In the genomic region with DNA sequence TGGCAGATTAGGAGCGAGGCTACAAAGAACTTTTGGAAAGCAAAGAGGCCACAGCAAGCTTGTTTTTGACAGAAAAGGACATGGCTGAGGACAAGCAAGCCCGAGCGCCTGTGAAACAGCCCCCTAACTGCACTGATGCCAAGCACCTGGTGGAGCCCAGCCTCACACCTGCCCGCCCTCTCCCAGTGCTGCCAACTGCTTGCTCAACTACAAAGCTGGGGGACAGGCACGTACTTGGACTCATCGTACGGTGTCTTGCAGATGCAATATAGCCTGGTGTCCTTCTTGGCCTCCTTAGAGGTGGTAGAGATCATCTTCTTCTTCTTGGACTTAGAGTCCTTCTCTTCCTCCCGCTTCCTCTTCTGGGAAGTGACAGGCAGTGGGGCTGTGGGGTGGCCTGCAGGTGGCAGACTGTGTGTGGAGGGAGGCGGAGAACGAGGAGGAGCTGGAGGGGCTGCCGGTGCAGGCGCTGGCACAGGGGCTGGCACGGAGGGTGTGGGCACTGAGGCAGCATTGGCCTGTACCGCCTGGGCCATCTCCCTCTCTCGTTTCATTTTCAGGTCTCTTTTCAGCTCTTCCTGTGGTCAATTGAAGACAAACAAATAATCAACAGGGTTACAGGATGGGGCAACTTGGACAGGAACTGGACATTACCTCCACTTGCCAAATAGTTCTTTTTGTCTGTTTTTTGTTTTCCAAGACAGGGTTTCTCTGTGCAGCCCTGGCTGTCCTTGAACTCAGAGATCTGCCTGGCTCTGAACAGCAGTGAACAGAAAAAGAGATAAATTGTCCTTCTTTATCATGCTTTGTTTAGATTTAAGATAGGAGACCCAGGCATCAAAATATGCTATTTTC, we compare ENCODE assay signal across 28 mouse cellular contexts. TPM values are rescaled to one million over a fixed set of nuclear protein-coding genes. Genes with fewer than 3 reads are reported as not detected.
A peak's percentile ranks its signal among the peaks of the same experiment; 100 is the strongest.
DNase-seq lines count a peak whose midpoint lies in the region; ATAC-seq and TF ChIP-seq lines count a peak whose summit lies in the region.
"Had no signal": no experiment of that assay in that cellular context is flagged by ENCODE, and none has a peak within 500 bp of the region (broad histone marks: within the 10 kb centered on the region; RNA-seq: fewer than 3 reads in every experiment).

No protein-coding gene starts in this region.

- H3K4me3 ChIP-seq in hindbrain, postnatal 0 days (ENCODE audit: low read length), result no peak overlapping the region
- no peak overlapping the region for H3K4me3 ChIP-seq in hindbrain, embryonic 10.5 days
- no peak overlapping the region for H3K4me3 ChIP-seq in lung, embryonic 14.5 days (ENCODE audit: low read depth, low read length)
- no peak overlapping the region for H3K4me3 ChIP-seq in cortical plate, adult 2 months (ENCODE audit: insufficient read depth, low read length)
- H3K4me3 ChIP-seq in liver, postnatal 0 days (ENCODE audit: low read depth, low read length), result no peak overlapping the region
- no peak overlapping the region for H3K4me3 ChIP-seq in heart, adult 2 months
- H3K4me3 ChIP-seq: embryonic facial prominence, embryonic 10.5 days; embryonic facial prominence, embryonic 15.5 days; forebrain, embryonic 12.5 days; heart, embryonic 10.5 days; midbrain, embryonic 10.5 days; midbrain, embryonic 15.5 days; neural tube, embryonic 15.5 days had no signal

- peaks cover 30% of the 10 kb centered on the region for H3K36me3 ChIP-seq in hindbrain, postnatal 0 days (ENCODE audit: insufficient read depth, low read length)
- H3K36me3 ChIP-seq in hindbrain, embryonic 10.5 days, result peaks cover 71% of the 10 kb centered on the region
- peaks cover 66% of the 10 kb centered on the region for H3K36me3 ChIP-seq in lung, embryonic 14.5 days (ENCODE audit: insufficient read depth)
- peaks cover 37% of the 10 kb centered on the region for H3K36me3 ChIP-seq in liver, postnatal 0 days (replicated peaks; ENCODE audit: insufficient read depth, low read length)
- H3K36me3 ChIP-seq in heart, adult 2 months (ENCODE audit: control insufficient read depth, insufficient read depth, low read length), result peaks cover 2% of the 10 kb centered on the region; the same call in 1 of the 2 replicates

- no peaks in the 10 kb centered on the region for H3K27me3 ChIP-seq in hindbrain, postnatal 0 days (ENCODE audit: insufficient read depth, low read length)
- no peaks in the 10 kb centered on the region for H3K27me3 ChIP-seq in hindbrain, embryonic 10.5 days (ENCODE audit: insufficient read depth, poor library complexity, severe bottlenecking)
- H3K27me3 ChIP-seq in lung, embryonic 14.5 days (ENCODE audit: insufficient read depth, low read length), result no peaks in the 10 kb centered on the region
- H3K27me3 ChIP-seq in liver, postnatal 0 days (ENCODE audit: insufficient read depth, low read length), result no peaks in the 10 kb centered on the region
- no peaks in the 10 kb centered on the region for H3K27me3 ChIP-seq in heart, adult 2 months (ENCODE audit: control insufficient read depth, insufficient read depth, low read length)
- H3K27me3 ChIP-seq: embryonic facial prominence, embryonic 15.5 days; forebrain, embryonic 12.5 days; midbrain, embryonic 15.5 days; neural tube, embryonic 15.5 days had no signal

- peak overlapping the region; percentile 36; the same call in 1 of the 2 replicates for H3K27ac ChIP-seq in hindbrain, postnatal 0 days
- no peak overlapping the region for H3K27ac ChIP-seq in hindbrain, embryonic 10.5 days
- H3K27ac ChIP-seq in lung, embryonic 14.5 days (ENCODE audit: low read depth), result no peak overlapping the region
- H3K27ac ChIP-seq in cortical plate, adult 2 months (ENCODE audit: insufficient read depth, low read length), result 0 out of 2 replicates have a peak overlapping the region, but pooled peaks have one; percentile 42
- peak overlapping the region; percentile 67; the same call in 1 of the 2 replicates for H3K27ac ChIP-seq in liver, postnatal 0 days (ENCODE audit: low read depth)
- no peak overlapping the region for H3K27ac ChIP-seq in heart, adult 2 months
- H3K27ac ChIP-seq: embryonic facial prominence, embryonic 10.5 days; embryonic facial prominence, embryonic 15.5 days; forebrain, embryonic 12.5 days; heart, embryonic 10.5 days; hindbrain, embryonic 14.5 days; midbrain, embryonic 10.5 days; midbrain, embryonic 15.5 days; neural tube, embryonic 15.5 days had no signal

- no peak for TF ChIP-seq POLR2A in cortical plate, adult 2 months (IDR thresholded peaks at IDR 0.05; ENCODE audit: extremely low read depth, insufficient read depth, low read length)
- TF ChIP-seq POLR2A in heart, adult 2 months (IDR thresholded peaks at IDR 0.05; ENCODE audit: insufficient read depth, low read depth, low read length), result no peak

- WGBS in hindbrain, postnatal 0 days, result 82% methylated on average over 15 of the region's 15 CpGs
- WGBS in hindbrain, embryonic 10.5 days, result 91% methylated on average over 15 of the region's 15 CpGs
- 89% methylated on average over 15 of the region's 15 CpGs for WGBS in lung, embryonic 14.5 days
- WGBS in liver, postnatal 0 days (ENCODE audit: insufficient replicate concordance), result 80% methylated on average over 15 of the region's 15 CpGs
- WGBS in heart, adult 2 months, result 84% methylated on average over 15 of the region's 15 CpGs

- TF ChIP-seq CTCF in hindbrain, postnatal 0 days (IDR thresholded peaks at IDR 0.05; ENCODE audit: low read depth), result no peak
- 0 out of 2 replicates have a peak, but pooled peaks have one; percentile 10 for TF ChIP-seq CTCF in lung, embryonic 14.5 days (IDR thresholded peaks at IDR 0.05; ENCODE audit: low read depth)
- no peak for TF ChIP-seq CTCF in cortical plate, adult 2 months (IDR thresholded peaks at IDR 0.05; ENCODE audit: extremely low read depth, insufficient read depth, low read length)
- TF ChIP-seq CTCF in liver, postnatal 0 days (IDR thresholded peaks at IDR 0.05; ENCODE audit: low read depth), result 0 out of 2 replicates have a peak, but pooled peaks have one; percentile 13
- TF ChIP-seq CTCF in heart, adult 2 months (IDR thresholded peaks at IDR 0.05), result no peak

- no peak for TF ChIP-seq EP300 in liver, postnatal 0 days (IDR thresholded peaks at IDR 0.05; ENCODE audit: low read depth)
- no peak for TF ChIP-seq EP300 in heart, adult 2 months (IDR thresholded peaks at IDR 0.05; ENCODE audit: insufficient read depth, low read depth, low read length)

- H3K9me3 ChIP-seq in hindbrain, postnatal 0 days (ENCODE audit: low read length), result no peaks in the 10 kb centered on the region
- H3K9me3 ChIP-seq in hindbrain, embryonic 10.5 days, result no peaks in the 10 kb centered on the region
- no peaks in the 10 kb centered on the region for H3K9me3 ChIP-seq in lung, embryonic 14.5 days (ENCODE audit: low read depth, low read length)
- H3K9me3 ChIP-seq in liver, postnatal 0 days (ENCODE audit: low read length), result no peaks in the 10 kb centered on the region
- H3K9me3 ChIP-seq: embryonic facial prominence, embryonic 10.5 days; embryonic facial prominence, embryonic 15.5 days; forebrain, embryonic 12.5 days; heart, embryonic 10.5 days; midbrain, embryonic 10.5 days; midbrain, embryonic 15.5 days; neural tube, embryonic 15.5 days had no signal

- intact Hi-C loops in heart, adult 2 months (cut with DNase I), result no loop called here

- H3K9ac ChIP-seq in hindbrain, postnatal 0 days (replicated peaks; ENCODE audit: low read length), result no peak overlapping the region
- H3K9ac ChIP-seq in lung, embryonic 14.5 days, result no peak overlapping the region
- no peak overlapping the region for H3K9ac ChIP-seq in liver, postnatal 0 days (replicated peaks)
- no peak overlapping the region for H3K9ac ChIP-seq in heart, adult 2 months (ENCODE audit: low read depth, low read length)
- H3K9ac ChIP-seq: embryonic facial prominence, embryonic 15.5 days; forebrain, embryonic 12.5 days; forebrain, postnatal 0 days; hindbrain, embryonic 14.5 days; midbrain, embryonic 15.5 days; neural tube, embryonic 15.5 days had no signal

- H3K4me2 ChIP-seq in hindbrain, postnatal 0 days (ENCODE audit: low read depth, low read length), result no peak overlapping the region
- H3K4me2 ChIP-seq in lung, embryonic 14.5 days, result no peak overlapping the region
- H3K4me2 ChIP-seq in liver, postnatal 0 days (ENCODE audit: low read depth, low read length), result peak overlapping the region; percentile 11; the same call in 1 of the 2 replicates
- H3K4me2 ChIP-seq: embryonic facial prominence, embryonic 15.5 days; forebrain, embryonic 12.5 days; hindbrain, embryonic 14.5 days; midbrain, embryonic 15.5 days; neural tube, embryonic 15.5 days had no signal

- no peak for ATAC-seq in hindbrain, postnatal 0 days
- ATAC-seq in lung, embryonic 14.5 days (ENCODE audit: insufficient read depth), result no peak
- ATAC-seq in liver, postnatal 0 days, result peak; percentile 47
- ATAC-seq: forebrain, postnatal 0 days; inflammation-experienced regulatory T-cells, adult 6 months; midbrain, embryonic 15.5 days had no signal

- no peaks in the 10 kb centered on the region for H3K4me1 ChIP-seq in hindbrain, postnatal 0 days (ENCODE audit: insufficient read depth, low read length)
- no peaks in the 10 kb centered on the region for H3K4me1 ChIP-seq in hindbrain, embryonic 10.5 days (replicated peaks)
- no peaks in the 10 kb centered on the region for H3K4me1 ChIP-seq in lung, embryonic 14.5 days (ENCODE audit: insufficient read depth)
- peaks cover 2% of the 10 kb centered on the region; the same call in 1 of the 2 replicates for H3K4me1 ChIP-seq in cortical plate, adult 2 months (ENCODE audit: control insufficient read depth, insufficient read depth, low read length)
- peaks cover 4% of the 10 kb centered on the region; the same call in 1 of the 2 replicates for H3K4me1 ChIP-seq in liver, postnatal 0 days (ENCODE audit: insufficient read depth)
- H3K4me1 ChIP-seq in heart, adult 2 months (ENCODE audit: control insufficient read depth, insufficient read depth, low read length), result peaks cover 2% of the 10 kb centered on the region; the same call in 1 of the 2 replicates
- H3K4me1 ChIP-seq: embryonic facial prominence, embryonic 10.5 days; embryonic facial prominence, embryonic 15.5 days; forebrain, embryonic 12.5 days; heart, embryonic 10.5 days; midbrain, embryonic 10.5 days; midbrain, embryonic 15.5 days; neural tube, embryonic 15.5 days had no signal

- H3K79me2 ChIP-seq in heart, adult 2 months (replicated peaks; ENCODE audit: control insufficient read depth, insufficient read depth, low read length), result no peaks in the 10 kb centered on the region

- no peak for DNase-seq in hindbrain, postnatal 0 days (ENCODE audit: low spot score)
- DNase-seq in hindbrain, embryonic 10.5 days (ENCODE audit: low spot score), result no peak
- no peak for DNase-seq in lung, embryonic 14.5 days
- no peak for DNase-seq in lung, adult 18-20 months
- DNase-seq in liver, postnatal 0 days, result no peak
- no peak for DNase-seq in heart, adult 2 months
- DNase-seq: adrenal gland, postnatal 25 days; B cell, adult 2 months; cerebellum, adult 11-12 months; forebrain, postnatal 0 days; heart, postnatal 4 days; kidney, adult 11 months; kidney, postnatal 14 days; left cerebral cortex, postnatal 4 days; lung, postnatal 14 days; thymus, adult 18-20 months; thymus, postnatal 25 days had no signal

RNA-seq across cellular contexts. Expression of a gene that starts 21.5 kb away (rescaled TPM):
- total RNA-seq in hindbrain, postnatal 0 days (2014; rRNA removed), result 6.8 and 9.7 TPM in 2 replicates
- polyA plus RNA-seq in hindbrain, postnatal 0 days (2015; fragmentation: Nextera tagmentation; extraction: Ambion mirVana), result 10.6 and 12.0 TPM in 2 replicates
- 1.6 and 2.8 TPM in 2 replicates for polyA plus RNA-seq in hindbrain, embryonic 10.5 days (2016; fragmentation: Nextera tagmentation; extraction: Ambion mirVana)
- polyA plus RNA-seq in lung, embryonic 14.5 days (2014; fragmentation: Nextera tagmentation; extraction: Ambion mirVana), result 5.1 and 7.3 TPM in 2 replicates
- polyA plus RNA-seq in cortical plate, adult 2 months (2012; rRNA removed), result 3.8 and 4.3 TPM in 2 replicates
- polyA plus RNA-seq in liver, postnatal 0 days (2015; fragmentation: Nextera tagmentation; extraction: Ambion mirVana), result 7.3 and 10.3 TPM in 2 replicates
- 1 to 10 TPM; 1.9 to 3.0 TPM for total RNA-seq in heart, adult 2 months (2021)
- polyA plus RNA-seq in heart, adult 2 months (2012; rRNA removed), result 1.9 and 2.7 TPM in 2 replicates
- total RNA-seq: megakaryocyte progenitor cell, adult 5-6 weeks had no signal

RNA-seq across cellular contexts. Expression of a gene that starts 47.7 kb away (rescaled TPM):
- 85.8 and 94.4 TPM in 2 replicates for total RNA-seq in hindbrain, postnatal 0 days (2014; rRNA removed)
- 106 and 111 TPM in 2 replicates for polyA plus RNA-seq in hindbrain, postnatal 0 days (2015; fragmentation: Nextera tagmentation; extraction: Ambion mirVana)
- 653 and 682 TPM in 2 replicates for polyA plus RNA-seq in hindbrain, embryonic 10.5 days (2016; fragmentation: Nextera tagmentation; extraction: Ambion mirVana)
- polyA plus RNA-seq in lung, embryonic 14.5 days (2014; fragmentation: Nextera tagmentation; extraction: Ambion mirVana), result 563 and 575 TPM in 2 replicates
- 30.6 and 32.4 TPM in 2 replicates for polyA plus RNA-seq in cortical plate, adult 2 months (2012; rRNA removed)
- polyA plus RNA-seq in liver, postnatal 0 days (2015; fragmentation: Nextera tagmentation; extraction: Ambion mirVana), result 115 and 128 TPM in 2 replicates
- 10 to 100 TPM; 61.1 to 62.9 TPM for total RNA-seq in heart, adult 2 months (2021)
- 19.5 and 35.7 TPM in 2 replicates for polyA plus RNA-seq in heart, adult 2 months (2012; rRNA removed)

Comparison
In these comparisons a context has a peak if more than half of its experiments do, and no peak if none do; other contexts are left out.
1. H3K27ac ChIP-seq: peak in hindbrain, postnatal 0 days (single experiment), cortical plate, adult 2 months (single experiment) and liver, postnatal 0 days (single experiment); none in hindbrain, embryonic 10.5 days (single experiment), lung, embryonic 14.5 days (single experiment) and heart, adult 2 months (single experiment).
2. CTCF ChIP-seq: peak in lung, embryonic 14.5 days (single experiment) and liver, postnatal 0 days (single experiment); none in hindbrain, postnatal 0 days (single experiment), cortical plate, adult 2 months (single experiment) and heart, adult 2 months (single experiment).